Mouse (Mus musculus) embryo, embryonic 10.5 days (tissue): ENCODE measurements around the gene Fen1.

Source experiments
- DNase-seq: peaks from one replicate; pipeline ENCODE4 v3.0.0-alpha.2; 2015; ENCODE audit warnings: low spot score

The Fen1 gene

GRCm38 (mm10) chr19:10213796-10214471, 10.0 kb upstream of the Fen1 start:
- no peak for DNase-seq

GRCm38 (mm10) chr19:10210885-10211284, 6.9 kb upstream of the Fen1 start:
- DNase-seq = no peak

- no peak for DNase-seq
These were observed 4.9 kb upstream of the Fen1 start for GRCm38 (mm10) chr19:10208851-10209250.

- no peak for DNase-seq
These were observed 1.1 kb upstream of the Fen1 start for GRCm38 (mm10) chr19:10205051-10205450.

- peak; percentile 74 for DNase-seq
These were observed 640 bp upstream of the Fen1 start for GRCm38 (mm10) chr19:10204616-10205001.

- DNase-seq = no peak
These were observed 672 bp downstream of the Fen1 start for GRCm38 (mm10) chr19:10203146-10203847.

- peak; percentile 91 for DNase-seq
These were observed 5.2 kb downstream of the Fen1 start for GRCm38 (mm10) chr19:10198723-10199122.

- no peak for DNase-seq
These were observed 5.7 kb downstream of the Fen1 start for GRCm38 (mm10) chr19:10198286-10198685.

- DNase-seq = no peak
These were observed 6.8 kb downstream of the Fen1 start for GRCm38 (mm10) chr19:10197130-10197529.

- no peak for DNase-seq
These were observed 8.7 kb downstream of the Fen1 start for GRCm38 (mm10) chr19:10195252-10195651.

GRCm38 (mm10) chr19:10194337-10194736, 9.6 kb downstream of the Fen1 start:
- DNase-seq = no peak

GRCm38 (mm10) chr19:10191326-10191725, 12.6 kb downstream of the Fen1 start:
- DNase-seq = no peak

GRCm38 (mm10) chr19:10190796-10191195, 13.2 kb downstream of the Fen1 start:
- DNase-seq = peak; percentile 83

GRCm38 (mm10) chr19:10189940-10190339, 14.0 kb downstream of the Fen1 start:
- no peak for DNase-seq

- no peak for DNase-seq
These were observed 14.9 kb downstream of the Fen1 start for GRCm38 (mm10) chr19:10189022-10189421.

- DNase-seq = no peak
These were observed 15.6 kb downstream of the Fen1 start for GRCm38 (mm10) chr19:10188281-10188811.

GRCm38 (mm10) chr19:10186569-10186968, 17.4 kb downstream of the Fen1 start:
- no peak for DNase-seq

- no peak for DNase-seq
These were observed 18.1 kb downstream of the Fen1 start for GRCm38 (mm10) chr19:10185876-10186275.

- DNase-seq = peak; percentile 68
These were observed 19.9 kb downstream of the Fen1 start for GRCm38 (mm10) chr19:10184096-10184495.

- peak; percentile 83 for DNase-seq
These were observed 20.5 kb downstream of the Fen1 start for GRCm38 (mm10) chr19:10183299-10183983.

- peak; percentile 97 for DNase-seq
These were observed 21.2 kb downstream of the Fen1 start, which contains the start of gene Fads1 for GRCm38 (mm10) chr19:10182670-10183298. TSS of gene Fads1 (plus strand) at chr19:10182888.

GRCm38 (mm10) chr19:10182142-10182541, 21.8 kb downstream of the Fen1 start:
- DNase-seq = no peak
